Mouse (Mus musculus) CH12.LX (cell line): ENCODE results near the gene Slpi. TPM values are rescaled to one million over a fixed set of nuclear protein-coding genes. Genes with fewer than 3 reads are reported as not detected.

Experiments
- DNase-seq: peaks from one replicate; pipeline ENCODE4 v3.0.0-alpha.2; 2013; ENCODE audit errors: extremely low read depth
- H3K27ac ChIP-seq: 2 replicates; pipeline ENCODE4 v1.5.1; 2012; ENCODE audit warnings: low read depth, mild to moderate bottlenecking, control low read depth, moderate library complexity; ENCODE audit not compliant: insufficient read depth
- H3K27me3 ChIP-seq: replicated peaks from 2 replicates; pipeline ENCODE3; 2012; ENCODE audit warnings: inconsistent platforms
- H3K36me3 ChIP-seq, 2 experiments: replicated peaks in 1 of 2; 2 replicates each; pipeline versions ENCODE3 to v1.6.1; 2012; ENCODE audit warnings: inconsistent platforms in 1 of 2, low read length in 1 of 2, mild to moderate bottlenecking in 1 of 2, mixed read lengths in 1 of 2, moderate library complexity in 1 of 2; ENCODE audit not compliant: control insufficient read depth in 1 of 2, insufficient read depth in 1 of 2
- H3K4me1 ChIP-seq, 2 experiments: 2 replicates each; pipeline ENCODE4 v1.6.1; 2012; ENCODE audit warnings: inconsistent platforms in 1 of 2, moderate library complexity in 1 of 2; ENCODE audit not compliant: insufficient read depth in 2 of 2, control insufficient read depth in 1 of 2
- H3K4me2 ChIP-seq: 2 replicates; pipeline ENCODE4 v1.6.1; 2012; ENCODE audit warnings: low read depth, mild to moderate bottlenecking, control low read depth; ENCODE audit not compliant: poor library complexity, insufficient read depth, severe bottlenecking
- H3K4me3 ChIP-seq, 3 experiments: fragments of 150-350 bp in 1 of 3; sonication (generic) in 1 of 3; replicated peaks in 1 of 3; 2 replicates each; pipeline versions ENCODE3 to v1.5.1; 2011 to 2012; ENCODE audit warnings: low read depth in 2 of 3, low read length in 2 of 3, mild to moderate bottlenecking in 2 of 3, moderate library complexity in 2 of 3, control low read depth in 1 of 3, improper control_type of control experiment in 1 of 3, inconsistent platforms in 1 of 3, mixed read lengths in 1 of 3; ENCODE audit not compliant: poor library complexity in 1 of 3
- H3K79me2 ChIP-seq: replicated peaks from 2 replicates; pipeline ENCODE4 v1.6.1; 2012; ENCODE audit warnings: mild to moderate bottlenecking, moderate library complexity; ENCODE audit not compliant: control insufficient read depth, poor library complexity, insufficient read depth, severe bottlenecking; ENCODE audit errors: extremely low read depth
- H3K9ac ChIP-seq: 2 replicates; pipeline ENCODE4 v1.6.1; 2012; ENCODE audit warnings: low read depth, mild to moderate bottlenecking, control low read depth, moderate library complexity; ENCODE audit not compliant: insufficient read depth
- H3K9me3 ChIP-seq: replicated peaks from 2 replicates; pipeline ENCODE3; 2012; ENCODE audit warnings: low read length, inconsistent platforms, mixed read lengths
- CHD2 ChIP-seq: IDR thresholded peaks from 2 replicates; pipeline ENCODE4 v1.6.1; 2011; ENCODE audit warnings: low read length, improper control_type of control experiment
- CTCF ChIP-seq, 2 experiments: IDR thresholded peaks in 1 of 2; conservative IDR thresholded peaks in 1 of 2; 2 replicates each; pipeline ENCODE4 v1.5.1; 2011 to 2012; ENCODE audit warnings: low read depth in 2 of 2, low read length in 2 of 2, improper control_type of control experiment in 1 of 2, inconsistent platforms in 1 of 2, mild to moderate bottlenecking in 1 of 2, moderate library complexity in 1 of 2
- E2F4 ChIP-seq: IDR thresholded peaks from 2 replicates; pipeline ENCODE4 v1.6.1; 2011; ENCODE audit warnings: low read depth, low read length, improper control_type of control experiment; ENCODE audit not compliant: insufficient replicate concordance
- ELF1 ChIP-seq: IDR thresholded peaks from 2 replicates; pipeline ENCODE4 v1.6.1; 2014; ENCODE audit warnings: low read depth, mild to moderate bottlenecking, inconsistent platforms, low read length, improper control_type of control experiment
- GABPA ChIP-seq: IDR thresholded peaks from 2 replicates; pipeline ENCODE4 v1.6.1; 2012; ENCODE audit warnings: low read depth, low read length, improper control_type of control experiment, inconsistent platforms; ENCODE audit not compliant: insufficient replicate concordance
- IRF4 ChIP-seq: IDR thresholded peaks from 2 replicates; pipeline ENCODE4 v1.6.1; 2014; ENCODE audit warnings: low read depth, mild to moderate bottlenecking, inconsistent platforms, low read length, improper control_type of control experiment
- JUN ChIP-seq: IDR thresholded peaks from 2 replicates; pipeline ENCODE4 v1.6.1; 2011; ENCODE audit warnings: low read depth, mild to moderate bottlenecking, low read length, improper control_type of control experiment, moderate library complexity; ENCODE audit not compliant: insufficient read depth
- MAFK ChIP-seq: IDR thresholded peaks from 2 replicates; pipeline ENCODE4 v1.6.1; 2011; ENCODE audit warnings: low read length, improper control_type of control experiment; ENCODE audit not compliant: insufficient replicate concordance
- MAX ChIP-seq: IDR thresholded peaks from 2 replicates; pipeline ENCODE4 v1.6.1; 2011; ENCODE audit warnings: low read length, improper control_type of control experiment
- MAZ ChIP-seq: IDR thresholded peaks from 2 replicates; pipeline ENCODE4 v1.6.1; 2012; ENCODE audit warnings: low read depth, mild to moderate bottlenecking, inconsistent platforms, low read length, improper control_type of control experiment, moderate library complexity
- MXI1 ChIP-seq: IDR thresholded peaks from 2 replicates; pipeline ENCODE4 v1.6.1; 2011; ENCODE audit warnings: mild to moderate bottlenecking, low read depth, low read length, improper control_type of control experiment
- NRF1 ChIP-seq: IDR thresholded peaks from 2 replicates; pipeline ENCODE4 v1.6.1; 2014; ENCODE audit warnings: low read depth, mild to moderate bottlenecking, inconsistent platforms, low read length, improper control_type of control experiment, moderate library complexity
- PAX5 ChIP-seq: IDR thresholded peaks from 2 replicates; pipeline ENCODE4 v1.6.1; 2012; ENCODE audit warnings: low read length, inconsistent platforms, mixed read lengths
- POLR2A ChIP-seq: IDR thresholded peaks from 2 replicates; pipeline ENCODE4 v1.6.1; 2011; ENCODE audit warnings: low read depth, mild to moderate bottlenecking, improper control_type of control experiment, low read length
- POLR2AphosphoS2 ChIP-seq: IDR thresholded peaks from 2 replicates; pipeline ENCODE4 v1.6.1; 2011; ENCODE audit warnings: low read depth, low read length, improper control_type of control experiment
- RCOR1 ChIP-seq: conservative IDR thresholded peaks from 2 replicates; pipeline ENCODE4 v1.6.1; 2012; ENCODE audit warnings: low read depth, mild to moderate bottlenecking, inconsistent platforms, low read length, improper control_type of control experiment
- SIN3A ChIP-seq: IDR thresholded peaks from 2 replicates; pipeline ENCODE4 v1.6.1; 2012; ENCODE audit warnings: low read length, improper control_type of control experiment, inconsistent platforms
- SMC3 ChIP-seq: IDR thresholded peaks from 2 replicates; pipeline ENCODE4 v1.6.1; 2011; ENCODE audit warnings: low read depth, low read length, improper control_type of control experiment
- TBP ChIP-seq: conservative IDR thresholded peaks from 2 replicates; pipeline ENCODE4 v1.6.1; 2011; ENCODE audit warnings: low read depth, low read length, improper control_type of control experiment
- TCF12 ChIP-seq: IDR thresholded peaks from 2 replicates; pipeline ENCODE4 v1.6.1; 2014; ENCODE audit warnings: low read depth, mild to moderate bottlenecking, inconsistent platforms, low read length, improper control_type of control experiment
- USF1 ChIP-seq: IDR thresholded peaks from 2 replicates; pipeline ENCODE4 v1.6.1; 2014; ENCODE audit warnings: low read depth, mild to moderate bottlenecking, inconsistent platforms, low read length, improper control_type of control experiment
- USF2 ChIP-seq: conservative IDR thresholded peaks from 2 replicates; pipeline ENCODE4 v1.6.1; 2011; ENCODE audit warnings: low read depth, low read length, improper control_type of control experiment
- ZKSCAN1 ChIP-seq: IDR thresholded peaks from 2 replicates; pipeline ENCODE4 v1.6.1; 2012; ENCODE audit warnings: low read depth, inconsistent platforms, low read length, improper control_type of control experiment, borderline replicate concordance
- ZNF384 ChIP-seq: IDR thresholded peaks from 2 replicates; pipeline ENCODE4 v1.6.1; 2012; ENCODE audit warnings: low read depth, low read length, improper control_type of control experiment, inconsistent platforms
- dilution Hi-C: fragments of 300-500 bp; cut with MboI; formaldehyde crosslinking; loops from 2 replicates; pipeline ENCODE4 v1.14.3; 2020; ENCODE audit warnings: low sequenced_read_pairs; ENCODE audit not compliant: extremely low pct_unique_long_range_greater_than_20kb, extremely low pct_ligation_motif_present
- in situ Hi-C: fragments of 300-500 bp; cut with MboI; formaldehyde crosslinking; loops from 3 replicates; pipeline ENCODE4 v1.14.3; 2019; ENCODE audit warnings: low sequenced_read_pairs, low pct_ligation_motif_present, low pct_unique_long_range_greater_than_20kb, mixed read lengths
- polyA plus RNA-seq: library from polyadenylated mRNA; unstranded; fragments of >175 nt; gene quantifications from 2 replicates; pipeline ENCODE4 v1.2.1, GENCODE M21; 2012; ENCODE audit warnings: low read depth; ENCODE audit not compliant: insufficient read length
- total RNA-seq, 2 experiments: library from RNA; depleted of rRNA; stranded (reverse); fragments of 300-350 nt in 1 of 2; fragments of >200 nt in 1 of 2; gene quantifications; 2 replicates each; pipeline ENCODE4 v1.2.3; 2012 to 2014

Slpi gene
- total and polyA plus RNA-seq, 3 experiments: 0.38 to 2.7 (median 1.0) TPM

GRCm38 (mm10) chr2:164360974-164361657 lies 27.8 kb downstream of the Slpi start:
- in situ Hi-C loops: no loop called here
- H3K27me3 ChIP-seq: peaks cover 2% of the 10 kb centered on the region
- no peaks in the 10 kb centered on the region for H3K79me2 ChIP-seq
- no peak for DNase-seq
- TF ChIP-seq ZKSCAN1 (no peak), SMC3 (no peak), IRF4 (peak; percentile 48; the same call in 1 of the 2 replicates), POLR2A (no peak), MAFK (peak; percentile 99), NRF1 (no peak), PAX5 (no peak)
- H3K4me1 ChIP-seq: peaks cover 12 to 18% of the 10 kb centered on the region in 2 experiments
- H3K9me3 ChIP-seq: peaks cover 2% of the 10 kb centered on the region
- no peaks in the 10 kb centered on the region for H3K36me3 ChIP-seq
- H3K4me3 ChIP-seq: no peak overlapping the region
- no peak overlapping the region for H3K4me2 ChIP-seq
- dilution Hi-C loops: no loop called here
- H3K27ac ChIP-seq: no peak overlapping the region
- no peak overlapping the region for H3K9ac ChIP-seq

GRCm38 (mm10) chr2:164359668-164360067 lies 29.2 kb downstream of the Slpi start:
- no peak for DNase-seq
- TF ChIP-seq ELF1 (no peak), TBP (no peak), MXI1 (no peak), USF1 (no peak), SMC3 (no peak), E2F4 (no peak), CTCF (conservative IDR thresholded peaks at IDR 0.05 in 1 of 2, IDR thresholded peaks at IDR 0.05 in 1 of 2; ENCODE audit: low read depth in 2 of 2, low read length in 2 of 2) (no peak), POLR2AphosphoS2 (no peak), GABPA (no peak), MAZ (no peak), JUN (no peak), TCF12 (no peak), USF2 (no peak), SIN3A (no peak), ZNF384 (no peak), RCOR1 (no peak), CHD2 (no peak), POLR2A (no peak), MAX (no peak)
- H3K27ac ChIP-seq: no peak overlapping the region
- dilution Hi-C loops (no loop called here), in situ Hi-C loops (no loop called here)
- no peak overlapping the region for H3K9ac ChIP-seq
- no peak overlapping the region for H3K4me3 ChIP-seq
- H3K4me2 ChIP-seq: no peak overlapping the region
- H3K4me1 ChIP-seq: peaks cover 16 to 22% of the 10 kb centered on the region in 2 experiments
- no peaks in the 10 kb centered on the region for H3K79me2 ChIP-seq
- no peaks in the 10 kb centered on the region for H3K9me3 ChIP-seq
- H3K27me3 ChIP-seq: peaks cover 2% of the 10 kb centered on the region
- no peaks in the 10 kb centered on the region for H3K36me3 ChIP-seq
